Mouse (Mus musculus) cerebellum, adult 11-12 months (tissue): Measurements from ENCODE around the gene Gdpd5.

Source experiments
- DNase-seq: peaks from one replicate; pipeline ENCODE4 v3.0.0; 2022

Gdpd5 gene

DNA sequence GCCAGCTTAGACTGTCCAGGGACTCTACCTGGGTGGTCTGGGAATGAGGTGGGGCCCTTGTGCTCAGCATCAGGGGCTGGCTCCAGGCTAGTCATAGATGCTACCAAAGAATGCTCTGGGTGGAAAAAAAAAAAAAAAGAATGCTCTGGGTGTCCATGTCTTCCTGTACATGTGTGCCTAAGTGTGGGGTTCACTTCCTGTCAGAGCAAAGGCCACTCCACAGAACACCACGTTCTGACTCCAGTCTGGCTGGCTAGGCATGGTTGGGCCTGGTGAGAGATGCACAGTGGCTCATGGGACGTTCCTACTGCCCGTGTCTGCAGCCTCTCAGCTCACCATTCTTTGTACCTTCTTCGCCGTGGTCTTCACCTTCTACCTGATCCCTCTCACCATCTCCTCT, 67.4 kb downstream of the Gdpd5 start:
- DNase-seq, result no peak

- no peak for DNase-seq
Observed at GRCm38 (mm10) chr7:99449063-99449462, 67.8 kb downstream of the Gdpd5 start.

GRCm38 (mm10) chr7:99449751-99450150, 68.5 kb downstream of the Gdpd5 start:
- DNase-seq, result no peak

DNA sequence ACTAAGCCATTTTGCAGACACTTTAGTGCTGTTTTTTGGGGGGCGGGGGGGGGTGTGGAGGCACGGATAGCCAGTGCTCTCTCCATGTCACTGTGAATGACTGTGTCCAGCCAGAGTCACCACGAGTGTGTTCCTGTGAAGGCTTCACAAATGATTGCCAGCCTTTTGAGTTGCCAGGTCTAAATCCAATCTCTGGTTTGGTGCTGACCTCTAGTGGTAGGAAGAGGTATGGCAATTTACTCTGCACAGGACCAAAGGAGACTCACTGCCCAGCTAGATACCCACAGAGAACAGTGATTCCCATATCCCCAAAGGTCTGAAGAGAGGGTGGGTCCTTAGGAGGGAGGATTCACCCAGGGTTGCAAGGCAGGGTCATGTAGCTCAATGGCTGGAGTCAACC, 69.5 kb downstream of the Gdpd5 start:
- peak; percentile 60 for DNase-seq

DNA sequence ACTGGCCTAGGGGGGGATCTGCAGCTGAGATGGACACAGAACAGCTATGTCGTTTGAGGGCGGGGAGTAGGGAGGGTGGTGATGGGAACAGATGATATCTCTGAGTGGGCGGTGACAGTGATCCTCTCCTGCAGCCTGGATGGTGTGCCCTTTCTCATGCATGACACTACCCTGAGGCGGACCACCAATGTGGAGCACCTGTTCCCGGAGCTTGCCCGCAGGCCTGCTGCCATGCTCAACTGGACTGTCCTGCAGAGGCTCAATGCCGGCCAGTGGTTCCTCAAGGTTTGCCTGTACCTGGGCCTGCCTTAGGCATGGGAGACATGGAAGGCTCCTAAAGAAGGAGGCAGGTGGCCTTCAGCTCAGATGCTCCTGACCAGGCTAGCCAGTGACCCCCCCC, 71.6 kb downstream of the Gdpd5 start:
- no peak for DNase-seq

DNA sequence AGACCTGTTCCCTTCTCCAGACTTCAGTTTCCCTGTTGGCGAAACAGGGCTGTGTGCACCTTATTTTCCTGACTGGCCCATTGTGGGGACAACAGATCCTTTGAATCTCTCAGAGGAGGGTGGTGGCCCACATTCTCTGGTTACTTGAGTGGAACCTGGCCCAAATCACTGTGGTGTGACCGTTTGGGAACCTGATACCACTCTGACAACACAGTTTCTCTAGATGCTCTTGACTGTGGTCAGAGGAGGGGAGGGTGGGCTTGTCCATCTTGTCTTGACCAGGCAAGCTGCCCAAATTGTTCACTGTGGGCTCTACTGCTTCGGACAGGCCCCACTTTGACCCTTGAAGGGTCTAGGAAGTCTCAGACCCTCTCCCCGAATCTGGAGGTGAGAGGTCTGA, 72.8 kb downstream of the Gdpd5 start:
- DNase-seq, result no peak

DNA sequence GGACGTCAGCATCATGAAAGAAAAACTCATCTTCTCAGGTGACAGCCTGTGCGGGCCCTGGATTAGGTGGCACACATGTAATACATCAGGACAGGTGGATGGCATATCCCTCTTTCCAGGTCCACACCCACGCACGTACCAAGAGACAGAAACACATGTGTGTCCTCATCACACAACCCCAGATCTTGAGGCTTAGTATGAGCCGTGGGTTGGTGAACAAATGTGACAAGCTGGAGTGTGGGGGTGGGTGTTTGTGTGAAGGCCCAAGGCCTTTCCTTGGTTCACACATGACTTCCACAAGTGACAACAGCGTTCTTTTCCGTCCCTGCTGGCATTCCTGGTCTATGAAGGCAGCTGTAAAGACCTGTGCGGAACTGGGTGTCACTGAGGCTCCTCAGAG, 77.6 kb downstream of the Gdpd5 start:
- DNase-seq, result no peak

GRCm38 (mm10) chr7:99459888-99460652, 78.9 kb downstream of the Gdpd5 start:
- DNase-seq, result no peak

- DNase-seq, result no peak
Observed at GRCm38 (mm10) chr7:99463120-99463519, 81.9 kb downstream of the Gdpd5 start.

- no peak for DNase-seq
Observed at GRCm38 (mm10) chr7:99465811-99466210, 84.6 kb downstream of the Gdpd5 start, which contains the start of gene Klhl35. TSS of gene Klhl35 (plus strand) at chr7:99466004.

GRCm38 (mm10) chr7:99467916-99468282, 86.7 kb downstream of the Gdpd5 start:
- peak; percentile 84 for DNase-seq

DNA sequence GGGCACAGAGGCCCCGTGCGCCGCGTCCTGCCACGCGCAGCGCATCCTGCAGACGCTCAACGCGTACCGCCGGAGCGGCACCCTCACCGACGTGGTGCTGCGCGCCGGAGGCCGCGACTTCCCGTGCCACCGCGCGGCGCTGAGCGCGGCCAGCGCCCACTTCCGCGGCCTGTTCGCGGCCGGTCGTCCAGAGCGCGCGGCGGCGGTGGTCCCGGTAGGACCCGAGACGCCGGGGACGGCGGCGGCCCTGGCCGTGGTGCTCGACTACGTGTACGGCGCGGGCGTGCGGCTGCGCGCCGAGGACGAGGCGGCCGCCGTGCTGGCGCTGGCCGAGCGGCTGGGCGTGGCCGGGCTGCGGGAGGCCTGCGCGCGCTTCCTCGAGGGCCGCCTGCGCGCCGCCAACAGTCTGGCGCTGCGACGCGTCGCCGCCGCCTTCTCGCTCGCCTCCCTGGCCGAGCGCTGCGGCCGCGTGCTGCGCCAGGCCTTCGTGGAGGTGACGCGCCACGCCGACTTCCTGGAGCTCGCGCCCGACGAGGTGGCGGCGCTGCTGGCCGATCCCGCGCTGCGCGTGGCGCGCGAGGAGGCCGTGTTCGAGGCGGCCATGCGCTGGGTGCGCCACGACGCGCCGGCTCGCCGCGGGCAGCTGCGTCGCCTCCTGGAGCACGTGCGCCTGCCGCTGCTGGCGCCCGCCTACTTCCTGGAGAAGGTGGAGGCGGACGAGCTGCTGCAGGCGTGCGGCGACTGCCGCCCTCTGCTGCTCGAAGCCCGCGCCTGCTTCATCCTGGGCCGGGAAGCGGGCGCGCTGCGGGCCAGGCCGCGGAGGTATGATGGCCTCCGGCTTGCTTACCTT, 87.3 kb downstream of the Gdpd5 start:
- DNase-seq, result peak; percentile 54

GRCm38 (mm10) chr7:99469680-99470405, 88.6 kb downstream of the Gdpd5 start:
- no peak for DNase-seq

DNA sequence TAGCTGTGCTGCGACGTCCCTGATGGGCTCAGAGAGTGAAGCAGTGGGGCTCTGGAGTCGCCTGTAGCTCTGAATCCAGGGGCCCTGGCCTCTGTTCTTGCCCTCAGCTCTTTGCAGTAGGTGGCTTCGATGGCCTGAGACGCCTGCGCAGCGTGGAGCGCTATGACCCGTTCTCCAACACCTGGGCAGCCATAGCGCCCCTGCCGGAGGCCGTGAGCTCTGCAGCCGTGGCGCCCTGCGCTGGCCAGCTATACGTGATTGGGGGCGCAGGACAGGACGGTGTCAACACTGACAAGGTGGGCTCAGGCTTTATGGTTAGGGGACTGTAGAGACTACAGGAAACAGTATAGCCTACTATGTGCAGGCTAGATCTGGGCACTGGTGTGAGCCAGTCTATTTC, 90.4 kb downstream of the Gdpd5 start:
- no peak for DNase-seq

DNA sequence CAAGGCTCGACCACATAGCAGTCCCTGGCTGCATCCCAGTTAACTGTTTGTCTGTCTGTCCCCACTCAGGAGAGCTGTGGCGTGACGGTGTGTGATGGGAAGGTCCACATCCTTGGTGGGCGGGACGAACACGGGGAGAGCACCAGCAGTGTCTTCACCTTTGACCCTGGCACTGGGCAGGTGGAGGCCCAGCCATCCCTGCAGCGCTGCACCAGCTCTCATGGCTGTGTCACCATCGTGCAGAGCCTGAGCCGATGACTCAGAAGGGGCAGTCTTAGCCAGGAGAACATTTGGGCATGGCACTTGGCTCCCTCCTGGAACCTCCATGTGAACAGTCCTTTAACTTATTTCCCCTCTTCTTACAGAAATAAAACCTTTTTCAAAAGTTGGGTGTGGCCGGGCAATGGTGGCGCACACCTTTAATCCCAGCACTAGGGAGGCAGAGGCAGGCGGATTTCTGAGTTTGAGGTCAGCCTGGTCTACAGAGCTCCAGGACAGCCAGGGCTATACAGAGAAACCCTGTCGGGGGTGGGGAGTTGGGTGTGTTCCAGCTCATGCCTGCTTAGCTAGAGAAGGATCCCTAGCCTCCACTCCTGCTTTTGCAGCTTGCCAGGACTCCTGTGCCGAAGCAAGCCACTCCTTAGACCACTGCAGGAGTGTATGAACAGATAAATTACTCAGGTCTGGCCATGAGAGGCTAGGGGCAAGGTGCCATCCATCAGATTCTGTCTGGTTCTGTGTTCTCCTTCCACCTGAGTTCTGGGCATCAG, 92.6 kb downstream of the Gdpd5 start:
- DNase-seq, result peak; percentile 51

GRCm38 (mm10) chr7:99474836-99475561, 93.8 kb downstream of the Gdpd5 start:
- DNase-seq, result no peak

DNA sequence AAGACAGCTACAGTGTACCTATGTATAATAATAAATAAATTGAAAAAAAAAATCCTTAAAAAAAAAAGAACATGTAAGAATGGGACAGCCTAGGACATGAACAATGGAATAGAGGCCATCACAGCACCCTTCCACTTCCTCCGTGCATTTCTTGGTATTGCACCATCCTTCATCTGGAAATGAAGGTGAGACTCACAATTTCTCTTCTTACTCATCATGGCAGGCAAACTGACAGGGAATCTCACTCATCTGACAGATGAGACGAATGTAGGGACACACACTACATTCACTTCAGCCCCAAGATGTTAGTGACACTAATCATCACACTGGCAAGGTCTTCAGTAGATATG, 94.3 kb downstream of the Gdpd5 start:
- DNase-seq, result no peak

- DNase-seq, result no peak
Observed at GRCm38 (mm10) chr7:99476558-99477114, 95.4 kb downstream of the Gdpd5 start.

DNA sequence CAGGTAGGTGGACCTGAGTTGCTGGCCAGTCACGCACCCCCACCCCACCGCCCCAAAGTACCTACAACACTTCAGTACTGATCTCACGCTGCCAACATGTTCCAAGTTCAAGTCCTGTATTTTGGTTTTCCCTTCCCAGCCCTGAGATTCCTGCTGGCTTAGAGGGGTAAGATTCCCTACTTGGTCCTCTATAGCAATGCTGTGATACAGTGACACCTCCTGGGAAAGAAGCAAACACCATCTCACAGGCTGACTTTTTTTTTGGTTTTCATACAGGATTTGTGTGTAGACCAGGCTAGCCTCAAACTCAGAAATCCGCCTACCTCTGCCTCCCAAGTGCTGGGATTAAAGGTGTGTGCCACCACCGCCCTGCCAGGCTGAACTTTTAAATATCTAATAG, 96.0 kb downstream of the Gdpd5 start:
- no peak for DNase-seq

- DNase-seq, result no peak
Observed at GRCm38 (mm10) chr7:99482637-99483036, 101.4 kb downstream of the Gdpd5 start.

GRCm38 (mm10) chr7:99483271-99483923, 102.2 kb downstream of the Gdpd5 start, which contains the start of gene Rps3:
TSS of gene Rps3 (minus strand) at chr7:99483738.
- DNase-seq, result peak; percentile 95
